Mouse (Mus musculus): Measurements from ENCODE around the gene Atad3a.

DNA sequence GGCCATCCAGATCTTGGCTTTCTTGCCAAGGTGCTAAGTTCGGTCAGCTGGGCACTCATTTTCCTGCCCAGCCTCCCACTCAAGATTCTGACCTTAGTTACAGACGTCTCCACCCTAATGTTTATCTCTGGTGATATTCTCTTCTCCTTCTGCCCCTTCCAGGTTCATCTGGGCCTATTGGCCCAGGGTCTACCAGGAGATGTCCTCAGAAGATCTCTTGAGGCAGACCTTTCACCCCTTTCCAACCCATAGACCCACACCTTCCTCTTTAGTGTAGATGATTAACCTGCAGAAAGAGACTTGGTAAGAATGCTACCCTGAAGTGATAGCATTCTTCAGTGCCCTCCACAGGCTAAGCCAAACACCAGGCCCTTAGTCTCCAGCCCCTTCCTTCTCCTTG lies 10.8 kb upstream of the Atad3a start:
- TF ChIP-seq EP300 (IDR thresholded peaks at IDR 0.05), result no peak
- no peak for TF ChIP-seq CTCF (IDR thresholded peaks at IDR 0.05)

All from lung, postnatal 0 days (tissue).